Mouse (Mus musculus): Measurements from ENCODE around the gene Tle3. TPM values are rescaled to one million over a fixed set of nuclear protein-coding genes. Genes with fewer than 3 reads are reported as not detected.

The Tle3 gene
- polyA plus RNA-seq, 1 experiment from 2014 or later, result 6.4 TPM

DNA sequence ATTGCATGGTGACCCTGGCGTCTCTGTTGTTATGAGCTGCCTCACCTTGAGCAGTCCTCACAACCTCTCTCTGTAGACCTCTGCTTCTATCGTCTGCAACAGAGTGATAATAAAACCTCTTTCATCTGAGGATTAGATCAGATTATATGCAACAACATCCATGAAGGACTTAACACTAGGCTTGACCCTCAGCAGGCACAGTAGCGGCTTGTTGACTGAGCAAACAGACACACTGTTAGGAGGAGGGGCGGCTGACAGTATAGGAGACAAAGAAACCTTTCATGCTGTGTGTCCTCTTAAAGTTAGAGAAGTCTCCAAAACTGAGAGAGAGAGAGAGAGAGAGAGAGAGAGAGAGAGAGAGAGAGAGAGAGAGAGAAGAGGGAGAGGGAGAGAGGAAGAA, 89.7 kb downstream of the Tle3 start:
- Histone ChIP-seq H3K27ac (replicated peaks in 1 of 2; ENCODE audit: control insufficient read depth in 1 of 2, insufficient read depth in 1 of 2, low read depth in 2 of 2, low read length in 2 of 2) (no peak overlapping the region), H3K4me3 (ENCODE audit: control insufficient read depth in 1 of 2, insufficient read depth in 1 of 2, low read depth in 1 of 2, low read length in 2 of 2) (no peak overlapping the region), H3K36me3 (ENCODE audit: control insufficient read depth, insufficient read depth, low read length) (no peaks in the 10 kb centered on the region), H3K27me3 (ENCODE audit: control insufficient read depth, insufficient read depth, low read length) (peaks cover 47% of the 10 kb centered on the region), H3K9ac (ENCODE audit: low read length) (no peak overlapping the region), H3K4me2 (ENCODE audit: low read length) (no peak overlapping the region), H3K9me3 (ENCODE audit: control insufficient read depth, low read length) (peaks cover 11% of the 10 kb centered on the region), H3K4me1 (ENCODE audit: control insufficient read depth in 2 of 2, insufficient read depth in 2 of 2, low read length in 2 of 2) (no peaks in the 10 kb centered on the region; a peak in 1 of 4 replicates)
- ATAC-seq (ENCODE audit: insufficient number of reproducible peaks, insufficient read depth, low FRiP score, low read depth), result no peak
- WGBS, result 24% methylated on average over 4 of the region's 4 CpGs

DNA sequence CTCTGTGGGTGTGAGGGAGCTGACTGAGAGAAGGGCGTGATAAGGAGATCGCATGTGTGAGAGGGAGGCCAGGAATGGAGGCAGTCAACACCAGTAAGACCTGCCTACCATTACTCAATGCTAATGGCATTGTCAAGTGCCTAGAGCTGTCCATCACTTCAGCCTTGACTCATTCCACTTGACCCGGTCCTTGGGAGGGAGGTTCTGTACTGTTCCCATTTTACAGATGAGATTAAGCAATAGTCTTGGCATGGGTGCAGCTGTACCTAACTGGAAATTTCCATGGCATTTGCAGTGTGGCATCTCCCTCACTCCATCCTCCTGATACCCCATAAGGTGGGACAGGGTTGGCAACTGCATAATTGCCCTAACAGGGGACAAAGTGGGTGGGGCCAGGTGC, 95.3 kb downstream of the Tle3 start:
- Histone ChIP-seq H3K4me1 (ENCODE audit: control insufficient read depth in 2 of 2, insufficient read depth in 2 of 2, low read length in 2 of 2) (no peaks in the 10 kb centered on the region), H3K4me3 (ENCODE audit: control insufficient read depth in 1 of 2, insufficient read depth in 1 of 2, low read depth in 1 of 2, low read length in 2 of 2) (no peak overlapping the region), H3K9me3 (ENCODE audit: control insufficient read depth, low read length) (peaks cover 11% of the 10 kb centered on the region), H3K9ac (ENCODE audit: low read length) (no peak overlapping the region), H3K27ac (replicated peaks in 1 of 2; ENCODE audit: control insufficient read depth in 1 of 2, insufficient read depth in 1 of 2, low read depth in 2 of 2, low read length in 2 of 2) (no peak overlapping the region), H3K4me2 (ENCODE audit: low read length) (no peak overlapping the region), H3K36me3 (ENCODE audit: control insufficient read depth, insufficient read depth, low read length) (no peaks in the 10 kb centered on the region), H3K27me3 (ENCODE audit: control insufficient read depth, insufficient read depth, low read length) (peaks cover 18% of the 10 kb centered on the region)
- WGBS, result 58% methylated on average over 3 of the region's 3 CpGs
- ATAC-seq (ENCODE audit: insufficient number of reproducible peaks, insufficient read depth, low FRiP score, low read depth), result no peak
